Mouse (Mus musculus) adrenal gland, postnatal 36 days (tissue): ENCODE measurements around the gene Olfr1110. TPM values are rescaled to one million over a fixed set of nuclear protein-coding genes. Genes with fewer than 3 reads are reported as not detected.
"Not testable (repeated sequence)": the region's sequence is repeated elsewhere in the genome, so short reads cannot be mapped to it uniquely, and the experiment has no call there.

Experiments
- DNase-seq, 2 experiments: peaks; one replicate each; pipeline ENCODE4 v3.0.0; 2021; ENCODE audit warnings: mixed read lengths in 1 of 2
- long read RNA-seq, 2 experiments: library from polyadenylated mRNA; stranded (forward); transcript quantifications; one replicate each; pipeline ENCODE4 v2.0.0; 2021; ENCODE audit warnings: borderline sequencing depth in 2 of 2
- total RNA-seq, 2 experiments: library from RNA; stranded (reverse); gene quantifications; 2 replicates each; pipeline ENCODE4 v1.2.3; 2021

Olfr1110 gene
- not detected for total RNA-seq
- long read RNA-seq, experiment 1, result 0 reads
- long read RNA-seq, experiment 2, result 0 reads

DNA sequence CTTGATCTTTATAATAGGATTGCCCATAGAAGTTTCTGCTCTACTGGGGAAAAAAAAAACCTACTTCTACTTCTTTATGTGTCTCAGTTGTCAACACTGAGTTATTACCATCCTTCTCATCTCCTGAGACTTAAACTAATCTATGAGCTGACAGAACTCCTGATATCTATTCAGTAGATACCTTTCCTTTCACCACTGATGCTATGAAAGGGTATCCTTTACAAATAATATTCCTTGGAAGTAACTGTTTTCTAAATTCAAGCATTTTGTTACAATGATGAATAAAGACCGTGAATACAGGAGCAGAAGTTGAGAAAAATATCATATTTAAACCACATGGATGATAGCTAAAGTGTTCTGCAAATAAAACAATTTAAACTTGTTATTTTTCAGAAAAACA, at the start of gene Olfr1110:
Gene Olfr1110, minus strand, starts transcription at position 101 of the 400 bp plus-strand sequence.
- DNase-seq, result no peak

DNA sequence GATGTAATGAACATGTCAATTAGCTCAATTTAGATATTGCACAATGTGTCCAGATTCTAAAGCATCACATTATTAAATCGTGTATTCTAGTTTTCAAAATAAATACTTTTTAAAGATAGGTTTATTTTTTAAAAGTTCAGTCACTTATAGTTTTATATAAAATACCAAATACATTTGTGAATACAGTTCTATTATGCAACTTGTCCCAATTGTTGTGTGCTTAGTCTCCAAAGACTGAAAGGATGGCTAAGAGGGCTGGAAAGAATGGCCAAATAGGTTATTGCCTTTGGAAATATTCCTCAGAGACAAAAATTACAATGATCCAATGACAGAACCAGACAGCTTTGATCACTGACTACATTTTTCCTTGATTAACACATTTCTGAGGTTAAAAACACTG, 47.4 kb upstream of the Olfr1110 start, which contains the start of gene Olfr1112:
Gene Olfr1112, plus strand, starts transcription at position 301 of the 400 bp plus-strand sequence.
- DNase-seq, result no peak

DNA sequence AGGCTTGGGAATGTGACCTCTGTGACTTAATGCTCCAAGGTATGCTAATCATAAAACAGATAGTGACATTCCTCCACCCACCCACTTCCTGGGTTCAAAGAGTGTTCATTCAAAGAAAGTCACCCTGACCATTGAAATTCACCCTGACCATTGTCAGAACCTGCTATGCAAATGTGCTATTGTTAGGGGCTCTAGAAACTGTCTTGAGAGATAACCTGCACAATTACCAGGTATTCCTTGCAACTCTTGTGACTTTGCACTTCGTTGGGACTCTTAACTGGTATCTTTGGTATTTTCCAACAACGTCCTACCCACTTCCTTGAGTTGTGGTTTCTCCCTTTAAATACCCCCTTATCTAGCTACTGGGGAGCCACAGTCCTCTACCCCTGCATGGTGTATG, 27.6 kb upstream of the Olfr1110 start:
- not testable (repeated sequence) for DNase-seq

GRCm38 (mm10) chr2:87152524-87152923, 12.4 kb upstream of the Olfr1110 start, which contains the start of gene Olfr1111:
Olfr1111 (minus strand) TSS chr2:87152624.
- no peak for DNase-seq

DNA sequence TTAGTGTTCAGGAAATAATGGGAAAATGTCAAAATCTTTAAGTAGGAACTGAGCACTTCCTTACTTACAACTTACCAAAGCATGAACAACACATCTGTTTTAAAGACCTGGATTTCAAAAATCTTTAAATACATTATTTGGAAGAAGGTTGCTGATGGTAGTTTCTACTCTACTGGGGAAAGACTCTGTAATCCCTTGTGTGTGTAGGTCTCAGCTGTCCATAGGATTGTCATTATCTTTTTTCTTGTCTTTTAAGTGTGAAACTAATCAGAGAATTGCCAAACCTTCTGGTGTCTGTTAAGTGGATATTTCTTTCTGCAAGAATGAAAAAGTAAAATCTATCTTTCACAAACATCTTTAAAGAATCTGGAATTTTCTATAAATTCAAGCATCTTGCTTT, 25.6 kb downstream of the Olfr1110 start, which contains the start of gene Olfr259:
Gene Olfr259, minus strand, starts transcription at position 101 of the 400 bp plus-strand sequence.
- no peak for DNase-seq

GRCm38 (mm10) chr2:87095908-87096307, 44.2 kb downstream of the Olfr1110 start, which contains the start of gene Olfr1109:
Olfr1109 (minus strand) TSS chr2:87096008.
- DNase-seq, result no peak

Other genes with a start within 250 kb of the Olfr1110 start
- not detected for gene Olfr1097, start 248.1 kb downstream of the Olfr1110 start, total RNA-seq
- not detected for gene Olfr1098, start 215.8 kb downstream of the Olfr1110 start, total RNA-seq
- gene Olfr1099, start 179.6 kb downstream of the Olfr1110 start, total RNA-seq, result not detected
- gene Olfr1100, start 160.3 kb downstream of the Olfr1110 start, total RNA-seq, result not detected
- gene Olfr1101, start 149.1 kb downstream of the Olfr1110 start, total RNA-seq, result not detected
- gene Olfr1102, start 141.9 kb downstream of the Olfr1110 start, total RNA-seq, result not detected
- gene Olfr1104, start 113.2 kb downstream of the Olfr1110 start, total RNA-seq, result not detected
- not detected for gene Olfr1105, start 103.8 kb downstream of the Olfr1110 start, total RNA-seq
- gene Olfr1106, start 88.0 kb downstream of the Olfr1110 start, total RNA-seq, result not detected
- not detected for gene Olfr1107, start 64.5 kb downstream of the Olfr1110 start, total RNA-seq
- gene Olfr1109, start 44.3 kb downstream of the Olfr1110 start, total RNA-seq, result not detected
- gene Olfr259, start 25.7 kb downstream of the Olfr1110 start, total RNA-seq, result not detected
- not detected for gene Olfr1111, start 12.3 kb upstream of the Olfr1110 start, total RNA-seq
- gene Olfr1112, start 47.5 kb upstream of the Olfr1110 start, total RNA-seq, result not detected
- gene Olfr1113, start 68.7 kb upstream of the Olfr1110 start, total RNA-seq, result not detected
- gene Olfr1115, start 107.7 kb upstream of the Olfr1110 start, total RNA-seq, result not detected
- not detected for gene Olfr1116, start 127.2 kb upstream of the Olfr1110 start, total RNA-seq
- gene Olfr1118, start 167.3 kb upstream of the Olfr1110 start, total RNA-seq, result not detected
- not detected for gene Olfr1120, start 214.5 kb upstream of the Olfr1110 start, total RNA-seq
- not detected for gene Olfr1121, start 229.6 kb upstream of the Olfr1110 start, total RNA-seq
- gene Olfr1122, start 245.5 kb upstream of the Olfr1110 start, total RNA-seq, result under 1 TPM in 1 of 2 experiments, not detected in 1; 0.07 TPM